Mouse (Mus musculus): Measurements from ENCODE around the gene H2al1m.
"Not testable (repeated sequence)": the region's sequence is repeated elsewhere in the genome, so short reads cannot be mapped to it uniquely, and the experiment has no call there.

Gene H2al1m

DNA sequence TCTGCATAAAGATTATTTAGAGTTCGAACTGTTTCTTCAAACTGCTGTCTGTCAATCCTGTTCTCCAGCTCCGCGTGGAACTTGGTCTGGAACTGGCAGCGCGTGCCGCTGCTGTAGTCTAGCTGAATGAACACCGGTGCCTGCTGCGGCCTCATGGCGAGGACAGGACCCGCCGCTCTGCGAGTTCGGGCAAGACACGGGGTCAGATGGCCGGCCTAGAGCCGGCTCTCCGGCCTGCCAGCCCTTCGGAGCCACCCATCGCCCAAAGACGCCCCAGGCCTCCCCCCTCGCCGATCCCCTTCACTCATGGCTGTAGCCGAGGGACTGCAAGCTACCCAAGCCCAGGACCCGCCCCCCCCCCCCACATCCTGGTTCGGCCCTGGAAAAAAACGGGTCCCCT, 44.4 kb downstream of the H2al1m start:
- not testable (repeated sequence) for DNase-seq (ENCODE audit: inconsistent ontology term)

DNA sequence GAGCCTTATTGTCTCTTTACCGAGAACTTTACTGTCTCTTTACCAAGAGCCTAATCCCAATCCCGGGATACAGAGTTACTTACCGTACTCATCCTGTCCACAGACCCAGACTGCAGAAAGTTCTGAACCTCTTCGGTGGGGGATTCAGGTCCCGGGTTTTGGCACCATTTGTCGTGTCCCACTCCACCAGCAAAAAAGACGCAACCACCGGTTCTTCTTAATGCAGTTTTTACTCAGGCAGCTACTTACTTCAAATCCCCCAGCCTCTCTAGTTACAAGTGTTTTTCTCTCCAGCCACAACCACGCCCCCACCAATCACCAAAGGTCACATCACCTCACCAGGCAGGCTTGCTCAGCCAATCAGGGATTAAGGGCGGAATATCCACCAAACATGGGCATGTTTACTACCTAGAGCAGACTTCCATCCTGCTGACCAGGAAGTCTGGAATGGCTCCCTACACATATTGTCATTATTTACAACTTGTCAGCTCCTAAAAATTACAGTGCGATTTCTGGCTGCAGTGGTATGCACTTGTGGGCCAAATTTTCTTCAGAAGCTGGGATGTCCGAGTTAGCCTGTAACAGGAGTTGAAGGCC, 48.9 kb downstream of the H2al1m start:
- DNase-seq (ENCODE audit: inconsistent ontology term): not testable (repeated sequence)

GRCm38 (mm10) chrX:9333035-9333434, 49.5 kb downstream of the H2al1m start:
- not testable (repeated sequence) for DNase-seq (ENCODE audit: inconsistent ontology term)
